Mouse (Mus musculus): ENCODE measurements around the gene Dcaf7. TPM values are rescaled to one million over a fixed set of nuclear protein-coding genes. Genes with fewer than 3 reads are reported as not detected.
A peak's percentile ranks its signal among the peaks of the same experiment; 100 is the strongest.

Dcaf7 gene
- polyA plus RNA-seq, 1 experiment: 79.1 TPM

DNA sequence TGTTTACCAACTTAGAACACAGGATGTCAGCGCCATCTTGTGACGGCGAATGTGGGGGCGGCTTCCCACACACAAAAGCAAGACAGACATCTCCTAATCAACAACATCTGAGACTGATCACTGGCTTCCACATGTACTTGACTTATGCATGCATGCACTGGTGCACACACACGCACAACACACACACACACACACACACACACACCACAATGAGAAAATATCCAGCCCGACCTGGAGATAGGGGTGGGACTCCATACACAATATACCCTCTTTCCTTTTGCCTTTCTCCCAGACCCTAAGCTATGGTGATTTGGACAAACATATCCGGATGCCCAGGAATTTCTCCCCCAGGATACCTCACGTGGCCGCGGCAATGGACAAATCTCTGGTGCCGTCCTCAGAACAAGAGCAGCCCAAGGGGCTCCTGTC, 3.2 kb upstream of the Dcaf7 start:
- no peaks in the 10 kb centered on the region for H3K36me3 ChIP-seq (ENCODE audit: control insufficient read depth, insufficient read depth, low read length)
- peak; percentile 34 for DNase-seq
- 34% methylated on average over 11 of the region's 11 CpGs for WGBS
- H3K4me1 ChIP-seq (replicated peaks; ENCODE audit: control insufficient read depth, insufficient read depth, low read length): peaks cover 15% of the 10 kb centered on the region
- H3K4me3 ChIP-seq (ENCODE audit: control insufficient read depth, insufficient read depth, low read length): peak overlapping the region; percentile 33
- no peaks in the 10 kb centered on the region for H3K27me3 ChIP-seq (ENCODE audit: control insufficient read depth, insufficient read depth, low read length)
- peak overlapping the region; percentile 99 for H3K27ac ChIP-seq (ENCODE audit: control insufficient read depth, insufficient read depth, low read length)
- TF ChIP-seq POLR2A (IDR thresholded peaks at IDR 0.05; ENCODE audit: control insufficient read depth, extremely low read depth, insufficient read depth, low read length, poor library complexity) (no peak), CTCF (IDR thresholded peaks at IDR 0.05; ENCODE audit: borderline replicate concordance, control insufficient read depth, extremely low read depth, insufficient read depth, low read length, poor library complexity) (no peak)

DNA sequence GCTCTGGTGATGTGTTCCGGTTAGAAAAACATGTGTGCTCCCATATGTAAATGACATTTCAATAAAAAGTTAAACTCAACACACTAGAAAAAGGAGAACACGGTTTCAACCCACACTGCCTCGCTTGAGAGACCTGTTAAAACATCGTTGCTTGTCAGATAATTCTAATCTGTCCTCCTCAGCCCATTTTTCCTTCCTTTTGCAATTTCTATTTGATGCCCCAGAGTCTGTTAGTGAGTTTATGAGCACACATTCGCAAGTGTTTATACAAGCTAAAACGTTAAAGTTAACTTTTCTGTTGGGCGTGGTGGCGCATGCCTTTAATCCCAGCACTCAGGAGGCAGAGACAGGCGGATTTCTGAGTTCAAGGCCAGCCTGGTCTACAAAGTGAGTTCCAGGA, 1.7 kb upstream of the Dcaf7 start:
- TF ChIP-seq CTCF (IDR thresholded peaks at IDR 0.05; ENCODE audit: borderline replicate concordance, control insufficient read depth, extremely low read depth, insufficient read depth, low read length, poor library complexity) (no peak), POLR2A (IDR thresholded peaks at IDR 0.05; ENCODE audit: control insufficient read depth, extremely low read depth, insufficient read depth, low read length, poor library complexity) (no peak)
- DNase-seq: no peak
- H3K4me3 ChIP-seq (ENCODE audit: control insufficient read depth, insufficient read depth, low read length): no peak overlapping the region
- no peaks in the 10 kb centered on the region for H3K36me3 ChIP-seq (ENCODE audit: control insufficient read depth, insufficient read depth, low read length)
- H3K27me3 ChIP-seq (ENCODE audit: control insufficient read depth, insufficient read depth, low read length): no peaks in the 10 kb centered on the region
- peaks cover 15% of the 10 kb centered on the region for H3K4me1 ChIP-seq (replicated peaks; ENCODE audit: control insufficient read depth, insufficient read depth, low read length)
- no peak overlapping the region for H3K27ac ChIP-seq (ENCODE audit: control insufficient read depth, insufficient read depth, low read length)
- 95% methylated on average over 9 of the region's 9 CpGs for WGBS

DNA sequence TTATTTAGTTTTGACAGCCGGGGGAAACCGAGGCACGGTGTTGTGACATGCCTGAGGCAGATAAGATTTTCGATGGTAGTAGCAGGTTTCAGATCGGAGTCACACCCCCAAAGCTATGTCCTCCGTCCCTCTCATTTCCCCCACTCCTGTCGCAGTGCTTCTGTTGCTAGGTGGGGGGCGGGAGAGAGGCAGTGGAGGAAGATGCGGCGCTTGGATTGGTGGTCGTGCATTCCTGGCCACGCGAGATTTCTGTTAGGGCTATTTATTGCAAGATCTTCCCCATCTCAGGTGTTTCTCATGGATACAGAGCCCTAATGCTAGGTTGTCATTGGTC, 713 bp downstream of the Dcaf7 start:
- Histone ChIP-seq H3K4me3 (ENCODE audit: control insufficient read depth, insufficient read depth, low read length) (peak overlapping the region; percentile 78), H3K36me3 (ENCODE audit: control insufficient read depth, insufficient read depth, low read length) (no peaks in the 10 kb centered on the region), H3K4me1 (replicated peaks; ENCODE audit: control insufficient read depth, insufficient read depth, low read length) (peaks cover 15% of the 10 kb centered on the region), H3K27ac (ENCODE audit: control insufficient read depth, insufficient read depth, low read length) (no peak overlapping the region), H3K27me3 (ENCODE audit: control insufficient read depth, insufficient read depth, low read length) (no peaks in the 10 kb centered on the region)
- DNase-seq: peak; percentile 45
- TF ChIP-seq POLR2A (IDR thresholded peaks at IDR 0.05; ENCODE audit: control insufficient read depth, extremely low read depth, insufficient read depth, low read length, poor library complexity): no peak
- no peak for TF ChIP-seq CTCF (IDR thresholded peaks at IDR 0.05; ENCODE audit: borderline replicate concordance, control insufficient read depth, extremely low read depth, insufficient read depth, low read length, poor library complexity)
- under 1% methylated on average over 13 of the region's 13 CpGs for WGBS

DNA sequence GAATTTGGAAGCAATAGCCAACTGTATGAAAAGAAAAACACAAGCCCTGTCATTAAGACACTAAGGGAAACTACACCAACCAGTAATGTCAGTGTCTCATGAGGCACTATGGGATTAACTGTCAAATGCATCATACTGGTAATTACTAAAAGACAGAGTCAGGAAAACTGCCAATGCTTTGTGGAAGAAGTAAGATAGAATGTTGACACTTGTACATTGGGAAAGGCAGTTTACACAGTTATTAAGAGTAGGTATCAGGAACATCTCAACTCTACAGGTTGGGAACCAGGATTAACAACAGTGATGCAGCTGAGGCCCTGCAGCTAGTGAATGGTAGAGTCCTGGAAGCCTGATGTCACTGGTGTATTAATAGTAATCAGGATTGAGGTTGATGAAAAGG, 7.7 kb downstream of the Dcaf7 start:
- Histone ChIP-seq H3K27me3 (ENCODE audit: control insufficient read depth, insufficient read depth, low read length) (no peaks in the 10 kb centered on the region), H3K4me3 (ENCODE audit: control insufficient read depth, insufficient read depth, low read length) (no peak overlapping the region), H3K27ac (ENCODE audit: control insufficient read depth, insufficient read depth, low read length) (no peak overlapping the region), H3K4me1 (replicated peaks; ENCODE audit: control insufficient read depth, insufficient read depth, low read length) (no peaks in the 10 kb centered on the region), H3K36me3 (ENCODE audit: control insufficient read depth, insufficient read depth, low read length) (peaks cover 22% of the 10 kb centered on the region)
- TF ChIP-seq POLR2A (IDR thresholded peaks at IDR 0.05; ENCODE audit: control insufficient read depth, extremely low read depth, insufficient read depth, low read length, poor library complexity) (no peak), CTCF (IDR thresholded peaks at IDR 0.05; ENCODE audit: borderline replicate concordance, control insufficient read depth, extremely low read depth, insufficient read depth, low read length, poor library complexity) (no peak)
- no peak for DNase-seq

DNA sequence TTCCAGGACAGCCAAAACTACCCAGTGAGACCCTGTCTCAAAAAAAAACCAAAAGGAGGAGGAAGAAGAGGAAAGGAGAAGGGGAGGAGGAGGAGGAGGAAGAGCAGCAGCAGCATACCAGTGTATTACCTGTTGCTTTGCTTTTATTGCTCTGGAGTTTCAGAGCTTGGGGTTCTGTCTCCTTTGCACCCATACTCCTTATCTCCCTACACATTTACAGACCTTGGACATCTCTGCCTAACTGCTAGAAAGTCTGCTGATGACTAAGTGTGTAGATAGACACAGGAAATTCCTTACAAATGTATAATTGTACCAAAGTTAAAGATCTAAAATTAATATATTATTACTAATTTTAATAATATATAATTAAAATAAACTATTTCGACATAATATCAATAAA, 8.6 kb downstream of the Dcaf7 start:
- no peaks in the 10 kb centered on the region for H3K4me1 ChIP-seq (replicated peaks; ENCODE audit: control insufficient read depth, insufficient read depth, low read length)
- H3K27ac ChIP-seq (ENCODE audit: control insufficient read depth, insufficient read depth, low read length): no peak overlapping the region
- TF ChIP-seq POLR2A (IDR thresholded peaks at IDR 0.05; ENCODE audit: control insufficient read depth, extremely low read depth, insufficient read depth, low read length, poor library complexity): no peak
- no peak for TF ChIP-seq CTCF (IDR thresholded peaks at IDR 0.05; ENCODE audit: borderline replicate concordance, control insufficient read depth, extremely low read depth, insufficient read depth, low read length, poor library complexity)
- H3K27me3 ChIP-seq (ENCODE audit: control insufficient read depth, insufficient read depth, low read length): no peaks in the 10 kb centered on the region
- H3K36me3 ChIP-seq (ENCODE audit: control insufficient read depth, insufficient read depth, low read length): peaks cover 26% of the 10 kb centered on the region
- no peak overlapping the region for H3K4me3 ChIP-seq (ENCODE audit: control insufficient read depth, insufficient read depth, low read length)
- WGBS: 100% methylated on average over 1 of the region's 1 CpGs
- DNase-seq: no peak

DNA sequence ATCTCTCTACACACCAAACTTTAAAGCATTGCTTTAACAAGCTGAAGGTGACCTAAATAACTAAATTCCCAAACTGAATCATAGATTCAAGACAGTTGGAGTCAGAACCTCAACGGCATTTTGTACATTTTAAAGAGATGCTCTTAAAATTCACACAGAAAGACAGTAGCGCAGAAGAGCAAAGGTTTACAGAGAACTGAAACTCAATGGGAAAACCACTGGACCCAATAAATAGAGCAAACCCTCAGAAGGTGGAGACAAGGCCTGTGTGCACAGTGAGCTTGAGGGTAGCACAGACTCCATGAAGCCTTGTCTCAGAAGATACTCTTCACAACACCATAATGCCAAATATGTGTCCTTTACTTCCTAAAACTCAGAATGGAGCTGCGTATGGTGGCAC, 9.1 kb downstream of the Dcaf7 start:
- Histone ChIP-seq H3K27me3 (ENCODE audit: control insufficient read depth, insufficient read depth, low read length) (no peaks in the 10 kb centered on the region), H3K27ac (ENCODE audit: control insufficient read depth, insufficient read depth, low read length) (no peak overlapping the region), H3K4me1 (replicated peaks; ENCODE audit: control insufficient read depth, insufficient read depth, low read length) (no peaks in the 10 kb centered on the region), H3K4me3 (ENCODE audit: control insufficient read depth, insufficient read depth, low read length) (no peak overlapping the region), H3K36me3 (ENCODE audit: control insufficient read depth, insufficient read depth, low read length) (peaks cover 30% of the 10 kb centered on the region)
- DNase-seq: no peak
- WGBS: 97% methylated on average over 3 of the region's 3 CpGs
- TF ChIP-seq POLR2A (IDR thresholded peaks at IDR 0.05; ENCODE audit: control insufficient read depth, extremely low read depth, insufficient read depth, low read length, poor library complexity): no peak
- no peak for TF ChIP-seq CTCF (IDR thresholded peaks at IDR 0.05; ENCODE audit: borderline replicate concordance, control insufficient read depth, extremely low read depth, insufficient read depth, low read length, poor library complexity)

DNA sequence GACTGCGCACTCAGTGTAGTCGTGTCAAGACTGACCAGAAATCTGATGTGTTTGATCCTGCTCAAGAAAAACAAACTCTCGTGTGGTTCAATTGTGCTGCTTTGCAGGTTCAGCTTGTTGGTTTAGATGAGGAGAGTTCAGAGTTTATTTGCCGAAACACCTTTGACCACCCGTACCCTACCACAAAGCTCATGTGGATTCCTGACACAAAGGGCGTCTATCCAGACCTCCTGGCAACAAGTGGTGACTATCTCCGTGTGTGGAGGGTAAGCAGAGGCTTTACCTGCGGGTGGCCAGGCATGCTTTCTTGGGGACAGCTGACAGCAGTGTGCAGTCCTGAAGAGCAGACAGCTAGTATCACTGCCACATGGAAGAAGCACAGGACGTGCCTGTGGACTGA, 9.9 kb downstream of the Dcaf7 start:
- no peaks in the 10 kb centered on the region for H3K4me1 ChIP-seq (replicated peaks; ENCODE audit: control insufficient read depth, insufficient read depth, low read length)
- no peak for DNase-seq
- no peak for TF ChIP-seq POLR2A (IDR thresholded peaks at IDR 0.05; ENCODE audit: control insufficient read depth, extremely low read depth, insufficient read depth, low read length, poor library complexity)
- TF ChIP-seq CTCF (IDR thresholded peaks at IDR 0.05; ENCODE audit: borderline replicate concordance, control insufficient read depth, extremely low read depth, insufficient read depth, low read length, poor library complexity): no peak
- H3K27ac ChIP-seq (ENCODE audit: control insufficient read depth, insufficient read depth, low read length): no peak overlapping the region
- 97% methylated on average over 9 of the region's 9 CpGs for WGBS
- peaks cover 37% of the 10 kb centered on the region for H3K36me3 ChIP-seq (ENCODE audit: control insufficient read depth, insufficient read depth, low read length)
- no peaks in the 10 kb centered on the region for H3K27me3 ChIP-seq (ENCODE audit: control insufficient read depth, insufficient read depth, low read length)
- no peak overlapping the region for H3K4me3 ChIP-seq (ENCODE audit: control insufficient read depth, insufficient read depth, low read length)
